Mouse (Mus musculus): ENCODE measurements at regions not wholly inside any gene's neighbourhood (a gene's known extent, or its start where the extent isn't known, plus 50 kb on each side); places are given as distances from the start of the nearest gene placed in this dataset.

DNA sequence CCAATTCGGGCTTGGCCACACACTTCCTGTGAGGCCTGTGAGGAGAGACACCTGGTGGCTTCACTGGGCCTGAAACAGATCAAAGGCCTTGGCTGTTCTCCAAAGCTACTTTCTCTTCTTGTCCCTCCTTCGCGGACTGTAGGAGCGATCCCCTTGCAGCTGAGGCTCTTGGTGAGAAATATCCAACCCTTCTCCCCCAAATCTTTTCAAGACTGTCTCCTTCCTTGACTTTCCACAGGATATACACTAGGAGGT is 86.2 kb upstream of the Lhx1 start:
- TF ChIP-seq CTCF (IDR thresholded peaks at IDR 0.05; ENCODE audit: low read depth) (no peak), EP300 (optimal IDR thresholded peaks at IDR 0.05) (no peak)
- 29% methylated on average over 4 of the region's 4 CpGs for WGBS
- Histone ChIP-seq H3K4me3 (ENCODE audit: low read depth, low read length) (no peak overlapping the region), H3K9ac (ENCODE audit: low read length) (no peak overlapping the region), H3K27me3 (ENCODE audit: control insufficient read depth, insufficient read depth, low read length) (no peaks in the 10 kb centered on the region), H3K27ac (replicated peaks) (no peak overlapping the region), H3K36me3 (ENCODE audit: control insufficient read depth, insufficient read depth, low read length) (no peaks in the 10 kb centered on the region), H3K4me2 (replicated peaks; ENCODE audit: low read depth) (no peak overlapping the region), H3K9me3 (ENCODE audit: control insufficient read depth, low read length) (no peaks in the 10 kb centered on the region), H3K4me1 (replicated peaks; ENCODE audit: control insufficient read depth, insufficient read depth) (no peaks in the 10 kb centered on the region)
- DNase-seq (ENCODE audit: low spot score) (no peak), ATAC-seq (ENCODE audit: low FRiP score, low TSS enrichment) (no peak)

DNA sequence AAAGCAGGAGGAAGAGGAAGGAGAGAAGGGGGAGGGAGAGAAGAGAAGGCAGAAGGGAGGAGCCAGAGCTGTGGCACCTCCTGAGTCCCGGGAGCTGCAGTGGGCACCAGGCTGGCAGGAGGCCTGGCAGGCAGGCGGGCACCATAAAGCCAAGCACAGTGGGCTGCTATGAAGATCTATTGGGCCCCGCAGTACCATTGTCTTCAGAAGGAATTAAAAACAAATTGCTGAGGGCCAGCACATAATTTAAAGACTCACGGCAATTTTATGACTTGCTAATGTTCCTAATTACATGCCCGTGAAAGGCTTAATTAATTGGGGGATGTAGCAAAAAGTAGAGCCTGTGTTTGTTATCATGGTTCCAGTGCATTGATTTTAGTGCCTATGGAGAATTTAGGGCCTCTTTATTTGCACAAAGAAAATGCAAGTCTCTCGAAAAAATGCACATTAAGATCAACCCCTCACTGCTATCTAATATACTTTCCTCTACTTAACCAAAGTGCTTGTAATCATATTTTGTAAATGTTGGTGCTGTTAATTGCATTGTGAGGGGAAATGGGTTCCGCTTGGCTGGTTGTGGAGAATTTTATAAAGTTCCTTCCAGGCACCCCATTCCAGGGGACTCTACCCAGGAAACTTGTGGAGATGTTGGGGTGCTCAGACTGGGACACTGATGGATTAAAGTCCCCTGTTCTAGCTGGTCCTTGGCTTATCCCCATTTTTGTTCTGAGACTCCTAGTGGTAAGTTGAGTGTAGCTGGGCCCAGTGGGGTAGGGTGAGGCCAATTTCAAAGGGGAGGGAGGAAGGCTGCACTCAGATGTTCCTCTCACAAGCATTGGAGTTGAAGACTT is 85.7 kb upstream of the Lhx1 start:
- DNase-seq (ENCODE audit: low spot score) (no peak), ATAC-seq (ENCODE audit: low FRiP score, low TSS enrichment) (no peak)
- Histone ChIP-seq H3K9ac (ENCODE audit: low read length) (no peak overlapping the region), H3K4me3 (ENCODE audit: low read depth, low read length) (no peak overlapping the region), H3K4me2 (replicated peaks; ENCODE audit: low read depth) (no peak overlapping the region), H3K36me3 (ENCODE audit: control insufficient read depth, insufficient read depth, low read length) (no peaks in the 10 kb centered on the region), H3K4me1 (replicated peaks; ENCODE audit: control insufficient read depth, insufficient read depth) (no peaks in the 10 kb centered on the region), H3K27me3 (ENCODE audit: control insufficient read depth, insufficient read depth, low read length) (no peaks in the 10 kb centered on the region), H3K9me3 (ENCODE audit: control insufficient read depth, low read length) (no peaks in the 10 kb centered on the region), H3K27ac (replicated peaks) (no peak overlapping the region)
- TF ChIP-seq CTCF (IDR thresholded peaks at IDR 0.05; ENCODE audit: low read depth) (no peak), EP300 (optimal IDR thresholded peaks at IDR 0.05) (no peak)
- WGBS = 70% methylated on average over 7 of the region's 7 CpGs

DNA sequence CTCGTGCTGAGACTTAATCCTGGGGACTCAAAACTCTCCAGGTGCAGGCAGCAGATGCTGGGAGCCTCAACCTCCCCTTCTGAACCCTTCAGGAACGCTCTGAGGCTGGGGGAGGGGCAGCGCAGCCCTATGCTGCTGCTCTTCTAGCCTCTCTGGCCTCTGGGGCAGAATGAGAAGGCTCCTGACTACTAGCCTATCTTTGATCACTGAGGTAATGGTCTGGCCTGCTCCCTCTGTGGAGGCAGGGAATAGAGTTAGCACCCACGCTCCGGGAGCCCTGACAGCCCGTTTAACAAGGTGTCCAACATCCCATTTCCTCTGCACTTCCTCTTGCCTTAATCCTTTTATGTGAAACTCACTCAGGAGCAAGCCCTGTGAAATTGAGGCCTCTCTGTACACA is 79.4 kb upstream of the Lhx1 start:
- Histone ChIP-seq H3K4me2 (replicated peaks; ENCODE audit: low read depth) (no peak overlapping the region), H3K4me1 (replicated peaks; ENCODE audit: control insufficient read depth, insufficient read depth) (no peaks in the 10 kb centered on the region), H3K9me3 (ENCODE audit: control insufficient read depth, low read length) (no peaks in the 10 kb centered on the region), H3K27ac (replicated peaks) (no peak overlapping the region), H3K9ac (ENCODE audit: low read length) (no peak overlapping the region), H3K27me3 (ENCODE audit: control insufficient read depth, insufficient read depth, low read length) (no peaks in the 10 kb centered on the region), H3K36me3 (ENCODE audit: control insufficient read depth, insufficient read depth, low read length) (no peaks in the 10 kb centered on the region), H3K4me3 (ENCODE audit: low read depth, low read length) (no peak overlapping the region)
- no peak for TF ChIP-seq CTCF (IDR thresholded peaks at IDR 0.05; ENCODE audit: low read depth)
- no peak for TF ChIP-seq EP300 (optimal IDR thresholded peaks at IDR 0.05)
- DNase-seq (ENCODE audit: low spot score) = no peak
- WGBS = 2% methylated on average over 6 of the region's 6 CpGs
- no peak for ATAC-seq (ENCODE audit: low FRiP score, low TSS enrichment)

DNA sequence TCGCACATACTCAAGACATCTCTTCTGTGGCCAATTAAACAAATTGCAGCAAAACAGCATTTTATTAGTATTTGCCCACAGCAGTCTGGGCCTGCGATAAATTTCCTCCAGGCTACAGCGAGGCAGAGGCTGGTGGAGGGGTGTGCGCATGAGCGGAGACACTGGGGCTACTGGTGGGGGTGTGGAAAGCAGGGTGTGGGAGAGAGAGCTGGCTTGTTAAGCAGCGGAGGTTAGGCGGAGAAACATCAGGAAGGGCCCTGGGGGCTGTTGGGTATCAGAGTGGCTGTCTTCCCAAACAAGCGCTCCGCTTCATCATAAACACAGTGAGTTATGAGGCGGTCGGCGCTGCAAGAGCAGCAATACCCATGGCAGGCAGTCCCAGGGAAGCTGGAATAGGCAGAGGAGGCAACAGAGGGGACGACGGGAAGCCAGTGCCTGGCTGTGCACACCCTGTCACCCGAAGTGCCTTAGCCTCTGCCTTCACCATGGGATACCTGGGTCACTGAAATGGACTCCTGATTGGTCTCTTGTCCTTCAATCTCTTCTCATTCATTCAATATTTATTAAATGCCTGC is 74.0 kb upstream of the Lhx1 start:
- Histone ChIP-seq H3K4me2 (replicated peaks; ENCODE audit: low read depth) (no peak overlapping the region), H3K4me1 (replicated peaks; ENCODE audit: control insufficient read depth, insufficient read depth) (no peaks in the 10 kb centered on the region), H3K9me3 (ENCODE audit: control insufficient read depth, low read length) (no peaks in the 10 kb centered on the region), H3K4me3 (ENCODE audit: low read depth, low read length) (no peak overlapping the region), H3K27me3 (ENCODE audit: control insufficient read depth, insufficient read depth, low read length) (no peaks in the 10 kb centered on the region), H3K27ac (replicated peaks) (no peak overlapping the region), H3K36me3 (ENCODE audit: control insufficient read depth, insufficient read depth, low read length) (no peaks in the 10 kb centered on the region), H3K9ac (ENCODE audit: low read length) (no peak overlapping the region)
- WGBS = 30% methylated on average over 15 of the region's 15 CpGs
- TF ChIP-seq EP300 (optimal IDR thresholded peaks at IDR 0.05) (no peak), CTCF (IDR thresholded peaks at IDR 0.05; ENCODE audit: low read depth) (no peak)
- no peak for ATAC-seq (ENCODE audit: low FRiP score, low TSS enrichment)
- no peak for DNase-seq (ENCODE audit: low spot score)

DNA sequence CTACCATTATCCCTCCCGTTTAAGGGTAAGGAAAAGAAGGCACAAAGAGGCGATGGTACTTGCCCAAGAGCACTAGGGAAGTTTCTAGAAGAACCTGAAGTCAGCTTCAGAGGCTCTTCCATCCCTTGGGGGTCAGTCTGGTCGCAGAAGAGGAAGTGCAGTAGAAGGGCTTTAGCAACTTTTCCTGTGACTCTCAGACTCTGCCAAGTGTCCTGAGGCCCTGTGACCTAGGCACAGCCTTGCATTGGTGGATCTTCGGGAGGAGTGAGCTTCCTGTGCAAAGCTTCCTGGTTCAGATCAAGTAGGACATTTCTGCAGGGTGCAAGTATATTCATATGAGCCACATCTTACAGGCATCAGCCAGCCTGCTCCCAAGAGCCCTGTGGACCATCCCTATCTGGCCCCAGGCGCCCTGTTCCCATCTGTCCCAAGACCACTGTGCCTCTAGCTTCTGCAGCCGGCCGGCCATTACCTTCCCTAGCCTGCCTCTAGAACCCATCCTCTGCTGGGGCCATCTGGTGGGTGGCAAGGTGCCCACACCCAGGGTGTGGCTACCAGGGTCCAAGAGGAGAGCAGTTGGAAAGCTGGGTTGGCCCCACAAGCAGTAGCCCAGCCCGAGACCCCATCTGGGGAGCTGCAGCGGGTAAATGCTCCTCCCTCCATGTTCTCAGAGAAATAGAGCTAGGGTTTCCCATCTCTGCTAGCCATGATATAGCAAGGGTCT is 72.4 kb upstream of the Lhx1 start:
- Histone ChIP-seq H3K36me3 (ENCODE audit: control insufficient read depth, insufficient read depth, low read length) (no peaks in the 10 kb centered on the region), H3K27ac (replicated peaks) (no peak overlapping the region), H3K4me1 (replicated peaks; ENCODE audit: control insufficient read depth, insufficient read depth) (no peaks in the 10 kb centered on the region), H3K4me3 (ENCODE audit: low read depth, low read length) (no peak overlapping the region), H3K27me3 (ENCODE audit: control insufficient read depth, insufficient read depth, low read length) (no peaks in the 10 kb centered on the region), H3K9me3 (ENCODE audit: control insufficient read depth, low read length) (no peaks in the 10 kb centered on the region), H3K9ac (ENCODE audit: low read length) (no peak overlapping the region), H3K4me2 (replicated peaks; ENCODE audit: low read depth) (no peak overlapping the region)
- ATAC-seq (ENCODE audit: low FRiP score, low TSS enrichment) = no peak
- WGBS = 78% methylated on average over 9 of the region's 9 CpGs
- TF ChIP-seq CTCF (IDR thresholded peaks at IDR 0.05; ENCODE audit: low read depth) (no peak), EP300 (optimal IDR thresholded peaks at IDR 0.05) (no peak)
- no peak for DNase-seq (ENCODE audit: low spot score)
